Mouse (Mus musculus): ENCODE data around the gene Slc5a10. TPM values are rescaled to one million over a fixed set of nuclear protein-coding genes. Genes with fewer than 3 reads are reported as not detected.

Gene Slc5a10
- polyA plus RNA-seq, 1 experiment from 2014 or later = not detected

DNA sequence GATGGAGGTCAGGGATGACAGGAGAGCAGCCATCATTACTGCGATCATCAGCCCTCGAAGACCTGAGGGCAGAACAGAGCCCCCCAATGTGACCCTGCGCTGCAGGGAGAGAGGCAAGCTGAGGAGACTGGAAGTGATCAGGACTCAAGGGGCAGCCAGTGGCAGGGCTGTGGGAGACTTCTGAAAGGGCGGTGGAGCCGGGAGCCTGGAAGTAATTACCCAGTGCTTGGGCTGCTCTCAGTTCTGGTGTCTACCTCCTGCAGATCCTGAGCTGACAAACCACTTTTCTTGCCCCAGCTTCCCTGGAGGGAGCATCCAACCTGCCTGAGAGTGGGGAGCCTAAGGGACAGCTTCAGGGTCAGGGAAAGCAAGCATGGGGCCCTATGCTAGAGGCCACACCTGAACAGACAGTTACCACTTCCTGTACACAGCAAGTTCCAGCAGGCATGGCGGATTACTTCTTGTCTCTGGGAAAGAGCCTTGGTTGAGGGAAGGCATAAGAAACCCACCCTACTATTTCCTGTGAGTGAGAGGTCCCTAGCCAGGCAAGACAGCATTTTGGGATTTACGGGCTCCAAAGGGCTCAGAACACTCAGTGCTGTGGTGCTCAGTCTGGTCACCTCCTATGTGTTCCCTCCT, 44.3 kb downstream of the Slc5a10 start:
- 72% methylated on average over 7 of the region's 7 CpGs for whole genome bisulfite sequencing
- no peaks in the 10 kb centered on the region for H3K27me3 ChIP-seq
- H3K27ac ChIP-seq (replicated peaks) = no peak overlapping the region
- no peaks in the 10 kb centered on the region for H3K9me3 ChIP-seq
- H3K4me3 ChIP-seq = no peak overlapping the region
- no peak overlapping the region for H3K4me2 ChIP-seq (replicated peaks)
- H3K4me1 ChIP-seq = peaks cover 3% of the 10 kb centered on the region; the same call in 1 of the 2 replicates
- ATAC-seq (replicated peaks) = no peak
- H3K9ac ChIP-seq (replicated peaks) = no peak overlapping the region
- no peaks in the 10 kb centered on the region for H3K36me3 ChIP-seq

DNA sequence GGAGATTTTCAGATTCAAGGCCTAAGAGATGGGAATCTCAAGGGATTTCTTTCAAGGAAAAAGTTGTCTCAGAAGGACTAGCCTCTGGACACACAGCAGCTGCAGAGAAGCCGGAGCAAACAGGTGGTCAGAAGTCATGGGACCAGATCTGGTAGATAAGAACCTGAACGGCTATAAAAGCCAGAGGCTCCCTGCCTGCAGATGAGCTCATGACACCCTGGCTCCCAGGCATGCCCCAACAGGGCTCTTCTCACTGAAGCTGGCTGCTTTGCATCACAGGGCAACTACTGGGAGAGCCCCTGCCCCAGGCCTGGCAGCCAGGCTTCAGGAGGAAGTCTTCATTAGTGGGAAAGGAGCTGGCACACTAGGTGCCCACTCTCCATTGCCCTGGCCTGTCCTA, 45.3 kb downstream of the Slc5a10 start:
- no peaks in the 10 kb centered on the region for H3K9me3 ChIP-seq
- ATAC-seq (replicated peaks) = no peak
- no peak overlapping the region for H3K9ac ChIP-seq (replicated peaks)
- no peak overlapping the region for H3K27ac ChIP-seq (replicated peaks)
- peaks cover 3% of the 10 kb centered on the region; the same call in 1 of the 2 replicates for H3K4me1 ChIP-seq
- H3K4me2 ChIP-seq (replicated peaks) = no peak overlapping the region
- no peak overlapping the region for H3K4me3 ChIP-seq
- 76% methylated on average over 2 of the region's 2 CpGs for WGBS
- no peaks in the 10 kb centered on the region for H3K36me3 ChIP-seq
- H3K27me3 ChIP-seq = no peaks in the 10 kb centered on the region

DNA sequence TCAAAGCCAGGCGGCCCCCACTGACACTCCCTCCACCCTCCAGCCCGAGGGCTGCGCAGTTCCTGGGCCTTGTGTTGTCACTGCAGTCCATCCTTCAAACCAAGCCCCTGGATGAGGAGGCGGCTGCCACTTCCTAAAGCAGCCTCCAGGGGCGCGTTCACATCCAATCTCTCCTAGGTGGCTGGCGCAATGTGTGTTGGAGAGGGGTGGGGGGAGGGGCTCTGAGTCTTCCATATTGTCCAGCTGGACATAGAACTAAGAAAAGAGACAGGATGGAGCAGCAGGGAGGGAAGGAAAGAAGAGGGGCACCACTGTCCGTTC, 45.8 kb downstream of the Slc5a10 start:
- no peak overlapping the region for H3K27ac ChIP-seq (replicated peaks)
- no peaks in the 10 kb centered on the region for H3K27me3 ChIP-seq
- no peak overlapping the region for H3K4me3 ChIP-seq
- H3K4me1 ChIP-seq = peaks cover 3% of the 10 kb centered on the region; the same call in 1 of the 2 replicates
- ATAC-seq (replicated peaks) = 0 out of 2 replicates have a peak, but pooled peaks have one; percentile 43
- H3K9me3 ChIP-seq = no peaks in the 10 kb centered on the region
- no peak overlapping the region for H3K9ac ChIP-seq (replicated peaks)
- 2% methylated on average over 8 of the region's 8 CpGs for WGBS
- no peak overlapping the region for H3K4me2 ChIP-seq (replicated peaks)
- no peaks in the 10 kb centered on the region for H3K36me3 ChIP-seq

DNA sequence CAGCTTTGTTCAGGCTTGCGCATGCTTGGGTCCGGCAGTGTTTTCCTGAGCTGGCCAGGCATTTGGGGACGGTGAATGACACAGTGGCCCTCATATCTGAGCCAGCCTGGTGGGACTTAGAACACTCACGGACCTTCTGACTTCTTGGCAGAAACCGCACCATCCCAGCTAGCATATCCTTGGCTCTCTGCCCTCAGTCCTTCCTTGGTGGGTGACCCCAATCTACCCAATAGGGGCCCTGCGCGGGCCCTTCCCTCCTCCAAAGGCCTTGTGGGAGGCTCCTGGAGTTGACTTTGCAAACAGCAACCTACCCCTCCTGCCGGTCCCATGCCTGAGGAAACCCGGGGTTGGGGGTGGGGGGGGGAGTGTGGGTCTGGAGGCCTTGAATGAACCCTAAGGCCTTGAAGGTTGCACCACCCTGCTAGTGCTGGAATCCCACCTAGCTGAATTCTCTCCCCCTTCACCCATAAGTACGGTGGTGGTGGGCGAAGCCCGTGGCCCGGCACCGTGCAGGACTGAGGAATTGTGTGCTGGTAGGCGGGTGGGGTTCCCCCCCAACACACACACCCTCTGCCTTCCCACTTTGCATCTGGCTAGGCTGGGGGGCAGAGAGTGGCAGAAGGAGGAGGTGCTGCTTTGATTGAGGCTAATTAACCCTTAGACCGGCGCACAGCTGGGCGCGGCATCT, 46.3 kb downstream of the Slc5a10 start:
- Histone ChIP-seq H3K4me1 (peaks cover 3% of the 10 kb centered on the region; the same call in 1 of the 2 replicates), H3K27me3 (no peaks in the 10 kb centered on the region), H3K9ac (replicated peaks) (no peak overlapping the region), H3K4me2 (replicated peaks) (no peak overlapping the region), H3K27ac (replicated peaks) (no peak overlapping the region), H3K4me3 (no peak overlapping the region), H3K36me3 (no peaks in the 10 kb centered on the region), H3K9me3 (no peaks in the 10 kb centered on the region)
- ATAC-seq (replicated peaks) = 0 out of 2 replicates have a peak, but pooled peaks have one; percentile 35
- WGBS = 28% methylated on average over 19 of the region's 19 CpGs

DNA sequence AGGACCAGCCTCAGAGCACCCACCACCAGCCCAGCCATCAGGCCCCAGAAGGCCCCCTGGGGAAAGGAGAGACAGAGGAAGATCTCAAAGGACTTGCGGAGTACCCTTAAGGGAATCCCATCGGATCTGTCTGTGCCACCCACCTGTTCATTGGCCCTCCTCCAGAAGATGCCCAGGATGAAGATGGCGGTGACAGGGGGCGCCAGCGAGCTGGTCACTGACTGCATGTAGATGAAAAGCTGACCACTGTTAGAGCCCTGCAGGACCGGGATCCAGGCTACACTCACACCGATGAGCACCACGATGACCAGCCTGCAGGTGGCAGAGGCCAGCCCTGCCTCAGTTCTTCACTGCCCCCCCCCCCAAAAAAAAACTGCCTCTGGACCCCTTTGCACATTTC, 46.9 kb downstream of the Slc5a10 start:
- no peak for ATAC-seq (replicated peaks)
- Histone ChIP-seq H3K36me3 (no peaks in the 10 kb centered on the region), H3K9me3 (no peaks in the 10 kb centered on the region), H3K4me1 (peaks cover 3% of the 10 kb centered on the region; the same call in 1 of the 2 replicates), H3K4me3 (no peak overlapping the region), H3K27ac (replicated peaks) (no peak overlapping the region), H3K4me2 (replicated peaks) (no peak overlapping the region), H3K9ac (replicated peaks) (no peak overlapping the region), H3K27me3 (no peaks in the 10 kb centered on the region)
- 31% methylated on average over 8 of the region's 8 CpGs for whole genome bisulfite sequencing

DNA sequence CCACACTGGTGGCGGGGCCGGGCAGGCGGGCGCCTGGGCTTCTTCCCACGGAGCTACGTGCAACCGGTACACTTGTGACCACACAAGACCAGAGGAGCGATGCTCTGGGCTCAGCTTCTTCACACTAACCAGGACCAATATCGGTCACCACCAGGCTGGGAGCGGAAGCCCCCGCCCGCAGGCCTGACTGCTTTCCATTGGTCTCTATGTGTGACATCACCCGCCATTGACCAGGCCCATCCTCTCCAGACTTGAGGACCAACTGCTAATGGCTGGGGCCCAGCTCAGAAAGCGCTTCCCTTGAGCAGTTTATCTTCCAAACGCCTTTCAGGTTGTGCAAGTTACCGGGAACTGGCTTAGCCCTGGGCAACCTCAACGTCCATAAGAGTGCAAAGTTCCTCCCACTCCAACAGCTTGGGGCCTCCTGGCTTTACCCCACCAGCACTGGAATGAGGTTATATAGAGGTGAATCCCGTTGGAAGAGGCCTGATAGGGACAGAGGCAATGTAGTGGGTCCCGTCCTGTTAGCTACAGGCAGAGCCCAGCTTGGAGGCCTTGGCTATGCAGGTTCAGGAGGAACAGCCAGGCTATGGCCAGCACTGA, 48.7 kb downstream of the Slc5a10 start:
- Histone ChIP-seq H3K4me3 (no peak overlapping the region), H3K27me3 (no peaks in the 10 kb centered on the region), H3K4me1 (peaks cover 3% of the 10 kb centered on the region; the same call in 1 of the 2 replicates), H3K27ac (replicated peaks) (no peak overlapping the region), H3K9me3 (no peaks in the 10 kb centered on the region), H3K36me3 (no peaks in the 10 kb centered on the region), H3K9ac (replicated peaks) (no peak overlapping the region), H3K4me2 (replicated peaks) (no peak overlapping the region)
- no peak for ATAC-seq (replicated peaks)
- 67% methylated on average over 19 of the region's 19 CpGs for WGBS

DNA sequence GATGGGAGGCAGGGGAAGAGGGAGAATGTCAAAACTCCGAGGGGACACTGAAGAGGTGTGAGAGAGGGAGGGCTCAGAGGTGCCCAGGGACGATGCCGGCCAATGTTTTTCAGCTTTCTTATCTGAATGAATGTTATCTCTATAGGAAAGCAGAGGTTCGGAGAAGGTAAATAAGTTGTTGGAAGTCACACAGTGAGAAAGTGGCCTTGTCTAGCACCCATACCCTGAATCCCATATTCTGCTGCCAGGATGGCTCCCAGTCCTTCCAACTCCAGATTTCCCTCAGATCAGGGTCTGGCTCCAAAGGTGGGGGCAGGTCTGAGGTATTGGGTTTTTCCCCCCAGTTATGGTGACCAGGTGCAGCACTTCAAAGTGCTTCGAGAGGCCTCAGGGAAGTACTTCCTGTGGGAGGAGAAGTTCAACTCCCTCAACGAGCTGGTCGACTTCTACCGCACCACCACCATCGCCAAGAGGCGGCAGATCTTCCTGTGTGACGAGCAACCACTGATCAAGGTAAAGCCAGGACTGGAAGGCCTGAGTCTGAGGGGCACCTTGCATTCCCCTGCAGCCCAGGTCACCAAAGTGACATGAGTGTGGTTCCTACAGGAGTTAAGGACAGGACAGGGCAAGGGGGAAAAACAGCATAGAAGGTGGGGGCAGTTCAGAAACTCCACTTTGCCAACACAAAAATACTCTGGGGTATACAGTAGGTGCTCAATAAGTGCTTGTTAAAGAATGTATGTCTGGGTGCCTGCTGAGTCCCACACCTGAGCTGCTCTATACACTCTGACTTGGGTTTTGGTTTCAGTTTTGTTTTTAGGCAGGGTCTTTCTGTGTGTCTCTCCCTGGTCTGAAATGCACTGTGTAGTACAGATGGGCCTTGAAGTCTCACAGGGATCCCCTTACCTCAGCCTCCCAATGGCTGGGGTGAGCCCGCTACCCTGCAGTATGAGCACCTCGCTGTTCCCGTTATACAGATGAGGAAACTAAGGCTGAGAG, 50.8 kb downstream of the Slc5a10 start:
- no peak overlapping the region for H3K4me2 ChIP-seq (replicated peaks)
- no peak for ATAC-seq (replicated peaks)
- no peaks in the 10 kb centered on the region for H3K36me3 ChIP-seq
- H3K27me3 ChIP-seq = no peaks in the 10 kb centered on the region
- no peak overlapping the region for H3K27ac ChIP-seq (replicated peaks)
- no peak overlapping the region for H3K4me3 ChIP-seq
- no peak overlapping the region for H3K9ac ChIP-seq (replicated peaks)
- H3K4me1 ChIP-seq = peaks cover 3% of the 10 kb centered on the region; the same call in 1 of the 2 replicates
- no peaks in the 10 kb centered on the region for H3K9me3 ChIP-seq
- WGBS = 86% methylated on average over 14 of the region's 14 CpGs

DNA sequence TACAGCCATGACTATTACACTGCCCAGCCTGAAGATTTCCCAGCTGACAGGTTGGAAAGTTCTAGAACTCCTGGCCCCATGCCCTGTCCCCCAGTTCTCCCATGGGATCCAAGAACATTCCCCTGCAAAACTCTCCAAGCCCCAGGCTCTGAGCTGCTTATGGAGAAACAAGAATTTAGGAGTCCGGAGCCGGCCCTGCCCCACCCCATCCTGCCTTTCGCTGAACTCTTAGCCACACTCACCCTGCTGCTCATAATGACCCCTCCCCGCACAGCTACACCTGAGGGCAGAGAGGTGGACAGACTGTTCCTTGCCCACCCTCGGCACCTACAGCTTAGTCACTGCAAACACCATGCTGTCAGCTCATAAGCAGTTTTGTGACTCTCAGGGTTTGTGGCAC, 52.8 kb downstream of the Slc5a10 start:
- Histone ChIP-seq H3K4me3 (no peak overlapping the region), H3K27me3 (no peaks in the 10 kb centered on the region), H3K36me3 (no peaks in the 10 kb centered on the region), H3K4me2 (replicated peaks) (no peak overlapping the region), H3K9me3 (no peaks in the 10 kb centered on the region), H3K9ac (replicated peaks) (no peak overlapping the region), H3K4me1 (no peaks in the 10 kb centered on the region), H3K27ac (replicated peaks) (no peak overlapping the region)
- no peak for ATAC-seq (replicated peaks)
- 85% methylated on average over 5 of the region's 5 CpGs for WGBS

DNA sequence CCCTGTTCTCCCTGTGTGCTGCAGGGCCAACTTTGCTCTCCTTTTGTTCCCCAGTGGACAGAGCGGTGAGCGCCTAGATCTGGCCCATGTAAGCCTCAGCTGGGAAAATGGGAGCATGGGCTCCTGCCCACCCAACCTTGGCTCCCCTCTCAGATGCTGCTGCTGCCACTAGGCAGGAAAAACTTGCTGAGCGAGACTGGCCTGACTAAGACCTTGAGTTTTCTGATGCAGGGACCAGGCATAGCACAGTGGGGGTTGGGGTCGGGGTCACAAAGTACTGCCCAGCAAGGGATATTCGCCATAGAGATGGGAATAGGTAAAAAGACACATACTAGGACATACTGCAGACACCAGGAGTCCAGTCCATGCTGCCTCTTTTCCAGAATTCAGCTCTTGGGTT, 53.4 kb downstream of the Slc5a10 start:
- no peaks in the 10 kb centered on the region for H3K27me3 ChIP-seq
- WGBS = 88% methylated on average over 5 of the region's 5 CpGs
- no peaks in the 10 kb centered on the region for H3K4me1 ChIP-seq
- no peak for ATAC-seq (replicated peaks)
- H3K4me3 ChIP-seq = no peak overlapping the region
- no peaks in the 10 kb centered on the region for H3K36me3 ChIP-seq
- H3K9ac ChIP-seq (replicated peaks) = no peak overlapping the region
- no peaks in the 10 kb centered on the region for H3K9me3 ChIP-seq
- H3K27ac ChIP-seq (replicated peaks) = no peak overlapping the region
- H3K4me2 ChIP-seq (replicated peaks) = no peak overlapping the region

DNA sequence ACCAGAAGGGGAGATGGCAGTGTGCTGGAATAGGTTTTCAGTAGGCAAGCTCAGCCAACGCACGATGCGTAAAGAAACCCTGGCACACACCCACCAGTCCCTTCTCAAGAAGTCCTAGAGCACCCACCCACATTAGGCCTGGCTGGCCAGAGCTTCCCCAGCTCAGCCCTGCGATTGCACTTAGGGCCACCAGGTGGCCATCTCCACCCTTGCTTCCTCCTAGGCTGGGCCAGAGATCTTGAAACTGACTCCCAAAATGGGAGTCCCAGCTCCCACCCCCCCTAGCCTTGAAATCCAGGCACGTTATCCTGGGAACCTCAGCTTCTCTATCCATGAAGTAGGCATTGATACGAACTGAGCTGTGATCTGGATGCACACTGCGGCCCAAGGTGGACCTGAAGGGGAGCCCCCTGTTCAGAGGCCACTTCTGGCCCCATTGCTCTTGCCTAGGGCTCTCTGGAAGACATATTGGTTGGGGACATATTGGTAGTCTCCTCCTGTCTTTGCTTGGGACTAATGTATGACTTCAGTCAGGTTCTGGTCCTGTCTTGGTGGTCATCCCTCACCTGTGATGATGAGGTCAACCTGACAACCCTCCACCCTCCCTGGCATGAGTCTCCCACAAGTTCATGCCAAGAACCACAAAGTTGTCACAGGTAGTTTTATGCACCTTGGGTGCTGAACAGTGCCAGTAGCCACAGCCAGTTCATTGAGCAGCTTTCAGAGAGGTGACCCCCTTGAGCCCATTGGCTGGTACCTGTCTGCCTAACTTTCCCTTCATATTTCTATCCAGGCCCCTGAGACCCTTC, 54.4 kb downstream of the Slc5a10 start:
- H3K27me3 ChIP-seq = no peaks in the 10 kb centered on the region
- no peak overlapping the region for H3K27ac ChIP-seq (replicated peaks)
- no peaks in the 10 kb centered on the region for H3K36me3 ChIP-seq
- H3K4me2 ChIP-seq (replicated peaks) = no peak overlapping the region
- no peak overlapping the region for H3K9ac ChIP-seq (replicated peaks)
- no peaks in the 10 kb centered on the region for H3K4me1 ChIP-seq
- no peak overlapping the region for H3K4me3 ChIP-seq
- WGBS = 46% methylated on average over 7 of the region's 7 CpGs
- no peaks in the 10 kb centered on the region for H3K9me3 ChIP-seq
- no peak for ATAC-seq (replicated peaks)

DNA sequence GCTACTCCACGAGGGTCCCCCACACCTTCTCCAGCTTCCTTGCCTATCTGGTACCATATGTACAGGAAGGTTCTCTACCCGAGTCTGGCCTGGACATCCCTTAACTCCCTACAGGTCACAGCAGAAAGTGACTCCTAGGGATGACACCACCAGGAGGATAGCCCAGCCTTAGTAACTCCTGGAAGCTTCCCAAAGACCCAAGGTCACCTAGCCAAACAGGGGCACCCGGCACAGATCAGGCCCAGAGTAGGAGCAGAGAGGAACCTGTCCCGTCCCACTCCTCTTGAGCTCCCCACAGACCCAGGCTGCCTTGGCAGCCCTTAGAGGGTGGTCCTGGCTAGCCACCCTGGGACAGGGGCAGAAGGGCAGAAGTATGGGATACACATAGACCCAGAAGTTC, 55.2 kb downstream of the Slc5a10 start:
- ATAC-seq (replicated peaks) = no peak
- WGBS = 91% methylated on average over 4 of the region's 4 CpGs
- no peak overlapping the region for H3K4me3 ChIP-seq
- H3K4me2 ChIP-seq (replicated peaks) = no peak overlapping the region
- H3K36me3 ChIP-seq = no peaks in the 10 kb centered on the region
- no peaks in the 10 kb centered on the region for H3K4me1 ChIP-seq
- H3K27ac ChIP-seq (replicated peaks) = no peak overlapping the region
- no peaks in the 10 kb centered on the region for H3K27me3 ChIP-seq
- H3K9me3 ChIP-seq = no peaks in the 10 kb centered on the region
- no peak overlapping the region for H3K9ac ChIP-seq (replicated peaks)

All from forebrain, embryonic 15.5 days (tissue).